Mouse (Mus musculus) thymus, postnatal 4 days (tissue): ENCODE measurements around the gene Gm10697.
"Not testable (repeated sequence)": the region's sequence is repeated elsewhere in the genome, so short reads cannot be mapped to it uniquely, and the experiment has no call there.

Experiments used
- DNase-seq: peaks from one replicate; pipeline ENCODE4 v3.0.0; 2021

Gene Gm10697

DNA sequence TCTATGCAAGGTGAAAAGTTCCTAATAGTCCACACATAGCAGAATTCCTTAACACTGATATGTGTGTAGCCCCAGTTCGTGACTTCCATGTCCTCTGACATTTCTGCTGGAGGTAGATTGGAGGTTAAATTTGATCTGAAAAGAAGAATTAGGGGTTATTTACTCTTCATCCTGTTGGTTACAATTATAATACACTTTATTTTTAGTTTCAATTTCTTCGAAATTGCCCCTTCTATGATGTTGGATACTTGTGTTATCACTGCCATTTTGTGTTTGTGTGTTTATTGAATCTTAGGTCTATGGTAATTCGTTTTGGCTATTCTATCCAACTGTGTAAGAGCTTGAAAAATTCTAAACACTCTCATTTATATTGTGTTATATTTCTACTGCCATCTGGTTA lies at the start of gene Gm10697:
Gene Gm10697, minus strand, starts transcription at position 101 of the 400 bp plus-strand sequence.
- DNase-seq: not testable (repeated sequence)

- not testable (repeated sequence) for DNase-seq
These were observed 42.6 kb upstream of the Gm10697 start for GRCm38 (mm10) chr3:94115071-94115470.

DNA sequence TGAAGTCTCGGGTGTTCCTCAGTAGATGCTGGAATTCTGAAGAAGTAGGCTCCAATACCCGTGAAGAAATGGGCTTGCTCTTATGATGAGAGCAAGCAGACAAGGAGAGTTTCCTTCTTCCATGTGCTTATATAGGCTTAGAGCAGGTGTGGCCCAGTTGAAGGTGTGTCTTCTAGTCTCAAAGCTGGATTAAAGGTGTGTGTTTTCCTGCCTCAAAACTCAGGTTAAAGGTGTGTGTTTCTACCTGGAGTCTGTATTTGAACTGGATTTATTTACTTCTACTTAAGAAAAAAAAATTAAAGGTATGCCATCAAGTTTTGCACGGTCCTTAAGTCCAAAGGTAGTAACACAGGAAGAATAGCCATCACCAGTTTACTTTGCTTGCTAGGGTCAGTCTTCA lies 17.7 kb downstream of the Gm10697 start, which contains the start of gene Gm9125:
Gene Gm9125, minus strand, starts transcription at position 101 of the 400 bp plus-strand sequence.
- DNase-seq: not testable (repeated sequence)

GRCm38 (mm10) chr3:94049566-94050121 lies 22.8 kb downstream of the Gm10697 start:
- not testable (repeated sequence) for DNase-seq

DNA sequence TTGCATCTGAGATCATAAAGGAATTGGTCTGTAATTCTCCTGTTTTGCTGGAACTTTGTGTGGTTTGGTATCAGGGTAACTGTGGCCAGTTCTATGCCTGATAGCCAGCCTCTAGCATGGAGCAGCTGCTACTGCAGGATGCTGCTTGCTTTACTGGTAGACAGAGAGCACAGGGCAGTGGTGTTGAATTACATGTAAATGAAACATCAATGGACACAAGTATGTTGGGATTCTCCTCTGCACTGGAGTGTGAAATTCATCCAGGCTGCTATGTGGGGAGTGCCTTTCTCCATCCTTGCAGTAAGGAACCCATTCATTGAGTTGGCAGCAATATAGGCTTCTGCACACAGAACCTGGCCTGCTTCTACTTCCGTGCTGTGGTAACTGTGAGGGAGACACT lies 34.2 kb downstream of the Gm10697 start:
- not testable (repeated sequence) for DNase-seq

GRCm38 (mm10) chr3:94034400-94034799 lies 38.0 kb downstream of the Gm10697 start:
- not testable (repeated sequence) for DNase-seq
